Mouse (Mus musculus): ENCODE measurements around the gene Scd2. TPM values are rescaled to one million over a fixed set of nuclear protein-coding genes. Genes with fewer than 3 reads are reported as not detected.
A peak's percentile ranks its signal among the peaks of the same experiment; 100 is the strongest.

Scd2 gene
- total and polyA plus RNA-seq, 3 experiments = 47.4 to 593 (median 392) TPM

- no peak for TF ChIP-seq USF2 (IDR thresholded peaks at IDR 0.05; ENCODE audit: borderline replicate concordance in 1 of 2, insufficient read depth in 1 of 2, low read depth in 1 of 2, low read length in 2 of 2)
- no peak for TF ChIP-seq RCOR1 (IDR thresholded peaks at IDR 0.05; ENCODE audit: low read depth, low read length)
- TF ChIP-seq EP300 (IDR thresholded peaks at IDR 0.05; ENCODE audit: low read depth in 1 of 2, low read length in 2 of 2) = no peak
- TF ChIP-seq ZKSCAN1 (IDR thresholded peaks at IDR 0.05; ENCODE audit: low read depth, low read length) = no peak
- 0 out of 2 replicates have a peak, but pooled peaks have one; percentile 15 for TF ChIP-seq SIN3A (IDR thresholded peaks at IDR 0.05; ENCODE audit: low read length)
- TF ChIP-seq E2F4 (IDR thresholded peaks at IDR 0.05; ENCODE audit: borderline replicate concordance, low read depth, low read length) = no peak
- TF ChIP-seq POLR2AphosphoS5 (IDR thresholded peaks at IDR 0.05; ENCODE audit: borderline replicate concordance, low read depth, low read length) = no peak
- no peak for TF ChIP-seq GABPA (IDR thresholded peaks at IDR 0.05; ENCODE audit: low read depth, low read length)
- 0 out of 2 replicates have a peak, but pooled peaks have one; percentile 7 for TF ChIP-seq POLR2AphosphoS2 (IDR thresholded peaks at IDR 0.05; ENCODE audit: low read length)
- no peak for TF ChIP-seq NRF1 (IDR thresholded peaks at IDR 0.05; ENCODE audit: insufficient read depth, low read depth, low read length, poor library complexity, severe bottlenecking)
- TF ChIP-seq RAD21 (IDR thresholded peaks at IDR 0.05; ENCODE audit: low read depth, low read length) = no peak
- no peak for TF ChIP-seq TCF12 (IDR thresholded peaks at IDR 0.05; ENCODE audit: low read depth, low read length)
- no peak for TF ChIP-seq JUND (IDR thresholded peaks at IDR 0.05; ENCODE audit: low read depth, low read length)
- TF ChIP-seq ZMIZ1 (IDR thresholded peaks at IDR 0.05; ENCODE audit: low read depth, low read length) = peak; percentile 13; the same call in 1 of the 2 replicates
Observed at GRCm38 (mm10) chr19:44301176-44301575, 7.7 kb downstream of the Scd2 start (continued).

GRCm38 (mm10) chr19:44301671-44302305 lies 8.3 kb downstream of the Scd2 start:
- peak overlapping the region; percentile 45 for H3K27ac ChIP-seq (ENCODE audit: control insufficient read depth, low read depth, low read length)
- H3K36me3 ChIP-seq (ENCODE audit: control insufficient read depth in 1 of 2, insufficient read depth in 2 of 2, low read length in 2 of 2) = peaks cover 46 to 75% of the 10 kb centered on the region in 2 experiments
- H3K79me2 ChIP-seq (ENCODE audit: control insufficient read depth, insufficient read depth, low read length, poor library complexity) = peaks cover 30% of the 10 kb centered on the region
- no peak overlapping the region for H3K4me3 ChIP-seq (ENCODE audit: control insufficient read depth in 1 of 2, insufficient read depth in 1 of 2, low read depth in 2 of 2, low read length in 2 of 2)
- H3K4me1 ChIP-seq (ENCODE audit: control insufficient read depth in 1 of 2, insufficient read depth in 2 of 2, low read length in 2 of 2) = peaks cover 4 to 49% of the 10 kb centered on the region in 2 experiments
- H3K9me3 ChIP-seq (replicated peaks; ENCODE audit: insufficient read depth, low read length) = no peaks in the 10 kb centered on the region
- no peak overlapping the region for H3K9ac ChIP-seq (ENCODE audit: control insufficient read depth, low read depth, low read length, poor library complexity, severe bottlenecking)
- TF ChIP-seq TCF12 (IDR thresholded peaks at IDR 0.05; ENCODE audit: low read depth, low read length) (peak; percentile 31), POLR2A (IDR thresholded peaks at IDR 0.05; ENCODE audit: control insufficient read depth in 1 of 2, insufficient read depth in 1 of 2, low read depth in 1 of 2, low read length in 2 of 2, poor library complexity in 1 of 2) (peak in 1 of 2 experiments; percentile 33; a peak in 2 of 4 replicates), MAX (IDR thresholded peaks at IDR 0.05; ENCODE audit: low read length) (peak; percentile 80; the same call in 1 of the 2 replicates), CHD1 (IDR thresholded peaks at IDR 0.05; ENCODE audit: low read depth, low read length) (peak; percentile 95), ZMIZ1 (IDR thresholded peaks at IDR 0.05; ENCODE audit: low read depth, low read length) (peak; percentile 24), E2F4 (IDR thresholded peaks at IDR 0.05; ENCODE audit: borderline replicate concordance, low read depth, low read length) (no peak), USF1 (IDR thresholded peaks at IDR 0.05; ENCODE audit: low read depth, low read length) (no peak), MYC (IDR thresholded peaks at IDR 0.05; ENCODE audit: low read depth, low read length) (peak; percentile 88), JUND (IDR thresholded peaks at IDR 0.05; ENCODE audit: low read depth, low read length) (no peak), GATA1 (IDR thresholded peaks at IDR 0.05; ENCODE audit: low read depth, low read length) (no peak), RCOR1 (IDR thresholded peaks at IDR 0.05; ENCODE audit: low read depth, low read length) (peak; percentile 13), MXI1 (IDR thresholded peaks at IDR 0.05; ENCODE audit: low read depth, low read length) (peak; percentile 90), HCFC1 (IDR thresholded peaks at IDR 0.05; ENCODE audit: low read depth, low read length) (0 out of 2 replicates have a peak, but pooled peaks have one; percentile 13), ZNF384 (IDR thresholded peaks at IDR 0.05; ENCODE audit: low read depth, low read length) (no peak), MYB (IDR thresholded peaks at IDR 0.05; ENCODE audit: low read depth, low read length) (0 out of 2 replicates have a peak, but pooled peaks have one; percentile 59), EP300 (IDR thresholded peaks at IDR 0.05; ENCODE audit: low read depth in 1 of 2, low read length in 2 of 2) (peak; percentile 51 to 63), ETS1 (IDR thresholded peaks at IDR 0.05; ENCODE audit: low read depth, low read length) (peak; percentile 37; the same call in 1 of the 2 replicates), POLR2AphosphoS2 (IDR thresholded peaks at IDR 0.05; ENCODE audit: low read length) (no peak; the same call in 1 of the 2 replicates), TAL1 (IDR thresholded peaks at IDR 0.05; ENCODE audit: low read length) (peak; percentile 74)
- no peaks in the 10 kb centered on the region for H3K27me3 ChIP-seq (ENCODE audit: control insufficient read depth in 1 of 2, insufficient read depth in 2 of 2, low read length in 2 of 2)
- peak; percentile 64 for DNase-seq (ENCODE audit: low read depth, low spot score)

All from MEL (cell line).